Mouse (Mus musculus) layer of hippocampus, postnatal 25 days (tissue): ENCODE results near the gene Cuedc2. TPM values are rescaled to one million over a fixed set of nuclear protein-coding genes. Genes with fewer than 3 reads are reported as not detected.

Experiments used
- DNase-seq, 2 experiments: peaks; one replicate each; pipeline ENCODE4 v3.0.0; 2022; ENCODE audit warnings: mixed read lengths in 2 of 2, low spot score in 1 of 2; ENCODE audit errors: extremely low spot score in 1 of 2
- microRNA-seq, 2 experiments: library from miRNA; unstranded; fragments of <30 nt; microRNA quantifications; one replicate each; pipeline ENCODE4 v1.2.0; 2021
- total RNA-seq, 2 experiments: library from RNA; stranded (reverse); gene quantifications; 2 replicates each; pipeline ENCODE4 v1.2.3; 2021

The Cuedc2 gene
- total RNA-seq, 2 experiments from 2014 or later, result 164 to 189 TPM

DNA sequence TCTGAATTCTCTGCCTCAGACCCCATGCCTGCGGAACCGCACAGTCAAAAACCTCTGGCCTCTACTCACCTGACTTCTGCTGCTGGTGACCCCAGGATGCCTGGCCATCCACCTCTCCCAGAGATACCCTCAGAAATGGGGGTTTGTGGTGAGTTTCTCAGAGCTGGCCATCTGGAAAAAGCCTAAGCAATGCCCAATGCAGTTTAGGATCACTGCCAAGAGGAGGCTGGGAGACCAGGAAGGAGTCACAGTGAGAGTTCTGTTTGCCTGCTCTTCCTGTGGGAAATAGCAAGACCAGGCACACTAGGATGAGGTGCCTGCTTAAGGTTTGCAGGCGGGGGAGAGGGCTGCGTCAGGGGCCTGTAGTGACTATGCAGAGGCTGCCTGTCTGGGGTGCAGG, 53.8 kb downstream of the Cuedc2 start:
- no peak for DNase-seq

DNA sequence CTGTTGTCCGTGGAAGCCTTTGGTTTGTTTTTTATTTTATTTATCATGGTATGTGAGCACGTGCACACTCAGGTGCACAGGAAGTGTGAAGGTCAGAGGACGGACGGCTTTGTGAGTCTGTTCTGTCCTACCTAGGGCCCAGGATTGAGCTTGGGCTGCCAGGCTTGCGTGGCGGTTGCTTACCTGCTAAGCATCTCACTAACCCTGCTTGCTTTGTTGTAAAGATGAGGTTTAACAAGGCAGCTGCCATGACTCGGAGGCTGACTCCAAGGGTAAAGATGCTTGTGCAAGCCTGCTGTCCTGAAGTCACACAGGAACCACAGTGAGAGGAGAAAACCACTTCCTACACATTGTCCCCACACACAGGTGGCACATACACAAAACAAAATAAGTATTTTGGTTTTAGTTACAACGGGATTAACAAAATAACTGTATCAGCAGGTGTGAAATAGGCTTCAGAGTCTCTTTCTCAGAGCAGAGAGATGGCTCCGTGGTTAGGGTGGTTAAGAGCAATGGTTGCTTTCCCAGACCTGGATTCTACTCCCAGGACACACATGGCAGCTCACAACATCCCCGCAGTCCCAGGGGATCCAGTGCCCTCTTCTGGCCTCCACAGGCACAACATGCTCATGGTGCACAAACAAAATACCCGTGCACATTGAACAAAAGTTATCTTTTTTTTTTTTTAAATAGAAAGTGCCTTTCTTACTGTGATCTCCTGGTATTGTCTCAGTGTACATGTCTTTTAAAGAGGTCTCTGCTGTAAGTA, 56.2 kb downstream of the Cuedc2 start:
- no peak for DNase-seq

Small RNAs within 50 kb of the gene (microRNA-seq; reads per million reads assigned to microRNA genes)
- 3.4 to 3.5 reads per million in 2 experiments for gene Mir146b

Other genes with a start within 250 kb of the Cuedc2 start
- not detected for gene Elovl3, start 206.8 kb downstream of the Cuedc2 start, total RNA-seq
- not detected for gene Pitx3, start 190.4 kb downstream of the Cuedc2 start, total RNA-seq
- gene Gbf1, start 186.2 kb downstream of the Cuedc2 start, total RNA-seq, result 10 to 100 TPM; 93.3 to 97.6 TPM
- 1 to 10 TPM; 1.8 to 2.8 TPM for gene Nfkb2, start 34.4 kb downstream of the Cuedc2 start, total RNA-seq
- 100 to 1,000 TPM; 765 to 790 TPM for gene Psd, start 11.5 kb downstream of the Cuedc2 start, total RNA-seq
- gene Fbxl15, start 10.5 kb downstream of the Cuedc2 start, total RNA-seq, result 10 to 100 TPM; 29.0 to 32.8 TPM
- gene Mfsd13a, start 2.4 kb upstream of the Cuedc2 start, total RNA-seq, result 10 to 100 TPM; 29.9 to 31.4 TPM
- under 1 TPM; 0.76 to 0.89 TPM for gene 2310034G01Rik, start 11.6 kb upstream of the Cuedc2 start, total RNA-seq
- gene Actr1a, start 57.0 kb upstream of the Cuedc2 start, total RNA-seq, result 100 to 1,000 TPM; 174 to 194 TPM
- 10 to 100 TPM; 19.4 to 22.1 TPM for gene Sufu, start 58.2 kb upstream of the Cuedc2 start, total RNA-seq
- 100 to 1,000 TPM; 105 to 109 TPM for gene Trim8, start 163.0 kb upstream of the Cuedc2 start, total RNA-seq
- gene Arl3, start 234.5 kb upstream of the Cuedc2 start, total RNA-seq, result 100 to 1,000 TPM; 123 to 127 TPM
- gene Sfxn2, start 234.7 kb upstream of the Cuedc2 start, total RNA-seq, result 1 to 10 TPM; 4.4 to 6.3 TPM